Mouse (Mus musculus) heart, embryonic 11.5 days (tissue): Measurements from ENCODE around the gene Adamts13. TPM values are rescaled to one million over a fixed set of nuclear protein-coding genes. Genes with fewer than 3 reads are reported as not detected.

Experiments
- ATAC-seq: fragments of 200-750 bp; cut with Nextera tagmentation; replicated peaks from 2 replicates; pipeline ENCODE4 v1.8.0; 2017; ENCODE audit warnings: moderate library complexity; ENCODE audit not compliant: insufficient number of reproducible peaks, low FRiP score, low TSS enrichment
- H3K27ac ChIP-seq: fragments of 300-500 bp; sonication (generic); 2 replicates; pipeline ENCODE4 v1.5.1; 2014; ENCODE audit warnings: mild to moderate bottlenecking, low read depth, low read length
- H3K27me3 ChIP-seq: fragments of 300-500 bp; sonication (generic); 2 replicates; pipeline ENCODE4 v1.6.1; 2014; ENCODE audit warnings: mild to moderate bottlenecking, low read length, mixed read lengths; ENCODE audit not compliant: control insufficient read depth, insufficient read depth
- H3K36me3 ChIP-seq: fragments of 300-500 bp; sonication (generic); 2 replicates; pipeline ENCODE4 v1.6.1; 2014; ENCODE audit warnings: mild to moderate bottlenecking, low read length, moderate library complexity, mixed read lengths; ENCODE audit not compliant: control insufficient read depth, insufficient read depth
- H3K4me1 ChIP-seq: fragments of 300-500 bp; sonication (generic); 2 replicates; pipeline ENCODE4 v1.6.1; 2014; ENCODE audit warnings: low read length; ENCODE audit not compliant: control insufficient read depth, insufficient read depth
- H3K4me2 ChIP-seq: fragments of 300-500 bp; sonication (generic); 2 replicates; pipeline ENCODE4 v1.6.1; 2014; ENCODE audit warnings: mild to moderate bottlenecking, moderate library complexity
- H3K4me3 ChIP-seq: fragments of 300-500 bp; sonication (generic); 2 replicates; pipeline ENCODE4 v1.5.1; 2014; ENCODE audit warnings: low read depth, low read length
- H3K9ac ChIP-seq: fragments of 300-500 bp; sonication (generic); 2 replicates; pipeline ENCODE4 v1.6.1; 2014; ENCODE audit warnings: mild to moderate bottlenecking, low read depth, low read length, moderate library complexity
- H3K9me3 ChIP-seq: fragments of 300-500 bp; sonication (generic); replicated peaks from 2 replicates; pipeline ENCODE4 v1.6.1; 2016; ENCODE audit warnings: low read length; ENCODE audit not compliant: control insufficient read depth
- WGBS: fragments of 180-500 bp; shearing (Covaris S2); extraction: QIAGEN DNeasy Blood & Tissue Kit; methylation state at CpG from one replicate; pipeline ENCODE4 v1.1.7; 2014; ENCODE audit not compliant: insufficient replicate concordance; 5-methylcytosine and 5-hydroxymethylcytosine counted together
- polyA plus RNA-seq: library from polyadenylated mRNA; unstranded; fragments of >200 nt; fragmentation: Nextera tagmentation; extraction: Ambion mirVana; gene quantifications from 2 replicates; pipeline ENCODE4 v1.2.1, GENCODE M21; 2014

Gene Adamts13
- polyA plus RNA-seq, 1 experiment from 2014 or later = 0.07 TPM

- Histone ChIP-seq H3K4me3 (no peak overlapping the region), H3K9ac (no peak overlapping the region), H3K36me3 (peaks cover 24% of the 10 kb centered on the region), H3K4me2 (no peak overlapping the region), H3K9me3 (no peaks in the 10 kb centered on the region), H3K27ac (no peak overlapping the region), H3K4me1 (peaks cover 14% of the 10 kb centered on the region), H3K27me3 (no peaks in the 10 kb centered on the region)
- WGBS = 76% methylated on average over 4 of the region's 4 CpGs
- no peak for ATAC-seq
These were observed 12.5 kb upstream of the Adamts13 start for GRCm38 (mm10) chr2:26960756-26961155.

GRCm38 (mm10) chr2:26963923-26964723, 9.1 kb upstream of the Adamts13 start, which contains the start of gene Rexo4:
Gene Rexo4, minus strand, starts transcription at chr2:26964386.
- H3K4me2 ChIP-seq = peak within 1 kb of the TSS; percentile 75
- under 1% methylated on average over 50 of the region's 50 CpGs for WGBS

GRCm38 (mm10) chr2:26964724-26965370, 8.4 kb upstream of the Adamts13 start:
- WGBS = 18% methylated on average over 14 of the region's 14 CpGs

More at GRCm38 (mm10) chr2:26963923-26964723, 9.1 kb upstream of the Adamts13 start, which contains the start of gene Rexo4:
- peaks cover 9% of the 10 kb centered on the region; the same call in 1 of the 2 replicates for H3K36me3 ChIP-seq
- H3K9ac ChIP-seq = peak within 1 kb of the TSS; percentile 90
- no peaks in the 10 kb centered on the region for H3K9me3 ChIP-seq
- no peaks in the 10 kb centered on the region for H3K27me3 ChIP-seq
- H3K4me1 ChIP-seq = peaks cover 14% of the 10 kb centered on the region
- peak; percentile 88 for ATAC-seq
- H3K27ac ChIP-seq = peak within 1 kb of the TSS; percentile 99
- H3K4me3 ChIP-seq = peak within 1 kb of the TSS; percentile 82

GRCm38 (mm10) chr2:26967262-26967661, 6.0 kb upstream of the Adamts13 start:
- Histone ChIP-seq H3K4me1 (peaks cover 12% of the 10 kb centered on the region), H3K4me3 (no peak overlapping the region), H3K36me3 (peaks cover under 1% of the 10 kb centered on the region; the same call in 1 of the 2 replicates), H3K4me2 (no peak overlapping the region), H3K27me3 (no peaks in the 10 kb centered on the region), H3K9ac (no peak overlapping the region), H3K9me3 (no peaks in the 10 kb centered on the region), H3K27ac (no peak overlapping the region)
- 72% methylated on average over 2 of the region's 2 CpGs for WGBS
- ATAC-seq = no peak

More at GRCm38 (mm10) chr2:26964724-26965370, 8.4 kb upstream of the Adamts13 start:
- ATAC-seq = no peak
- peak overlapping the region; percentile 75 for H3K4me2 ChIP-seq
- H3K9me3 ChIP-seq = no peaks in the 10 kb centered on the region
- peak overlapping the region; percentile 99 for H3K27ac ChIP-seq
- peak overlapping the region; percentile 82 for H3K4me3 ChIP-seq
- no peaks in the 10 kb centered on the region for H3K27me3 ChIP-seq
- peaks cover 14% of the 10 kb centered on the region for H3K4me1 ChIP-seq
- H3K36me3 ChIP-seq = peaks cover 9% of the 10 kb centered on the region; the same call in 1 of the 2 replicates
- H3K9ac ChIP-seq = peak overlapping the region; percentile 90

GRCm38 (mm10) chr2:26973960-26974359, 744 bp downstream of the Adamts13 start:
- 39% methylated on average over 4 of the region's 4 CpGs for WGBS
- Histone ChIP-seq H3K4me3 (no peak overlapping the region), H3K9ac (no peak overlapping the region), H3K27ac (no peak overlapping the region), H3K4me1 (no peaks in the 10 kb centered on the region), H3K36me3 (no peaks in the 10 kb centered on the region), H3K4me2 (no peak overlapping the region), H3K27me3 (0 out of 2 replicates have a peak, but pooled peaks cover 3% of the 10 kb centered on the region), H3K9me3 (no peaks in the 10 kb centered on the region)
- no peak for ATAC-seq

- Histone ChIP-seq H3K36me3 (no peaks in the 10 kb centered on the region), H3K9me3 (no peaks in the 10 kb centered on the region), H3K27me3 (peaks cover 6% of the 10 kb centered on the region; the same call in 1 of the 2 replicates), H3K27ac (no peak overlapping the region), H3K4me1 (no peaks in the 10 kb centered on the region), H3K4me3 (no peak overlapping the region), H3K9ac (no peak overlapping the region), H3K4me2 (no peak overlapping the region)
- 64% methylated on average over 1 of the region's 1 CpGs for WGBS
- ATAC-seq = no peak
These were observed 7.1 kb downstream of the Adamts13 start for GRCm38 (mm10) chr2:26980361-26980760.

GRCm38 (mm10) chr2:26984179-26984578, 11.0 kb downstream of the Adamts13 start:
- Histone ChIP-seq H3K4me2 (no peak overlapping the region), H3K9ac (no peak overlapping the region), H3K4me1 (no peaks in the 10 kb centered on the region), H3K4me3 (no peak overlapping the region), H3K36me3 (no peaks in the 10 kb centered on the region), H3K9me3 (no peaks in the 10 kb centered on the region), H3K27me3 (peaks cover 3% of the 10 kb centered on the region; the same call in 1 of the 2 replicates), H3K27ac (no peak overlapping the region)
- ATAC-seq = no peak
- 60% methylated on average over 2 of the region's 2 CpGs for WGBS

- Histone ChIP-seq H3K27me3 (peaks cover 3% of the 10 kb centered on the region; the same call in 1 of the 2 replicates), H3K4me2 (no peak overlapping the region), H3K9me3 (no peaks in the 10 kb centered on the region), H3K27ac (no peak overlapping the region), H3K36me3 (no peaks in the 10 kb centered on the region), H3K4me1 (no peaks in the 10 kb centered on the region), H3K4me3 (no peak overlapping the region), H3K9ac (no peak overlapping the region)
- ATAC-seq = no peak
- 77% methylated on average over 5 of the region's 5 CpGs for WGBS
These were observed 11.4 kb downstream of the Adamts13 start for GRCm38 (mm10) chr2:26984640-26985039.
